Mouse (Mus musculus) cerebellum, adult 8-10 months (tissue): ENCODE results near the gene Morn2.

Experiments used
- DNase-seq: peaks from one replicate; pipeline ENCODE4 v3.0.0; 2022

Gene Morn2

GRCm38 (mm10) chr17:80324521-80324920, 34.5 kb downstream of the Morn2 start:
- DNase-seq, result no peak

DNA sequence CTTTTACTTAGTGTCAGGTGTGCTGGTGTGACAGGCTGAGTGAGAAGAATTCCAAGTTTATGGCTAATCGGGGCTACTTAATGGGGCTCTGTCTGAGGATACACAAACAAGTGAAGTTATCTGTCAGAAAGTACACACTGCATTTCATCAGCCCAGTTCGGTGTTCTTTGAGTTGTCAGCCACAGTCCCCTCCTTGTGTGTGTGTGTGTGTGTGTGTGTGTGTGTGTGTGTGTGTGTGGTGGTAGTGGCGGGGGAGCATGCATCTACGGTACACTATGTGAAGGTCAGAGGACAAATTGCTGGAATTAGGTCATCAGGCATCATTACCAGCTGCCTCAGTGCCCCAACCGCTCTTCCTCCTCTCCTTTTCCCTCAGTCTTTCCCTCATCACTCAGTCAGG, 35.5 kb downstream of the Morn2 start:
- DNase-seq, result no peak

DNA sequence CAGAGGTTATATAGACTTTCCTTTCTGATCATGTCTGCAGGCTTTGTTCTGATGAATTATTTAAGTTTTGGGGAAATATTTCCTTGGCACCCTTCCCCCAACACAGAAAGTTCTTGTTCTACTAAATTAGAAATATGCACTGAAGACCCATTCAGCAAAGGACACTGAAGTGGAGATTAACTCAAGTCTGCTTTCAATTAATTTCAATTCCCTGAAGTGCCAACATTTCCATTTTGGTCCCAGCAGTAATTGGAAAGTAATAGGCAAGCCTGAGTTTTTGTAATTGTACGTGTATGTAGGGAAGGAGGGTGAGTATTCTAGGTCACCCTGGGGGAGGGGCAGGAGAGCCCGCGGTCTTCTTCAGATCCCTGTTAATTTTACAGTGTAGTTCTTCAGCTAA, 36.4 kb downstream of the Morn2 start:
- no peak for DNase-seq

- DNase-seq, result no peak
Observed at GRCm38 (mm10) chr17:80332386-80332785, 42.4 kb downstream of the Morn2 start.

DNA sequence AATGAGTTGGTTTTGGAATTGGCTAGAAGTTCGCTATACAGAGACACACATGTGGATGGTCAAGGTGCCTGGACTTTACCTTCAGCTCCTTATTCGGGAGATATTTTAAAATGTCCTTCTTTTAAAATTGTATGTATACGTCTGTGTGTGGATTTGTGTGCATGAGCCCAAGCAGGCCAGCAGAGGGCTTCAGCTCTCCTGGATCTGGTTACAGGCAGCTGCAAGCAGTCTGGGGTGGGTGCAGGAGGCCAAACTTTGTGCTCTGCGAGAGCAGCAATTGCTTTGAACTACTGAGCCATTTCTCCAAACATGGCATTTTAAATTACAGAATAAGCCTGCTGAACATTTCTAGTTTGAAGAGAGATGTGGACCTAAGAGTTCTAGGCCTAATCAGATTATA, 55.3 kb downstream of the Morn2 start:
- no peak for DNase-seq

DNA sequence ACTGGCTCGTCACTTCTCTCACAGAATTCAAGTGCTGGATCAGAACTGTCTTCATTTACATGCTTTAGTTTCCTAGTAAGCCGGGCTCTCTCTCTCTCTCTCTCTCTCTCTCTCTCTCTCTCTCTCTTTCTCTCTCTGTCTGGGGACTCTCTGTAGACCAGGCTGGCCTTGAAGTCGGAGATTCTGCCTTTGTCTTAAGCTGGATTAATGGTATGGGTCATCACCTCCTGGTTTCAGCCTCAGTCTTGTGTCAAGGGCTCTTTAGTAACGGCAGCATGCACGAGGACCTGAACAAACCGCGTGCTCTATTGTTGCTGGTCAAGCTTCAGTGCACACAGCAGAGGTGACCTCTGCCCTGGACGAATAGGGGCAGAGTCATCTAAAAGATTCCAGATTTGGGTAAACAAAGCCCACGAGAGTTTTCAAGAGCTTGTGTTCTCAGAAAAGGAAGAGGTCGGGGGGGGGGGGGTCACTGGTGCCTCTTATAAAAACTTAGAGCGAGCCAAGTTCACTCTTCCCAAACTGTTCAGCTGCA, 56.7 kb downstream of the Morn2 start:
- DNase-seq, result no peak
